Mouse (Mus musculus): ENCODE data around the gene Plekha8. TPM values are rescaled to one million over a fixed set of nuclear protein-coding genes. Genes with fewer than 3 reads are reported as not detected.

Gene Plekha8
- polyA plus RNA-seq, 1 experiment, result 10.1 TPM

Other genes starting within 250 kb of the Plekha8 start
- 10.8 and 27.1 TPM in 2 replicates for gene Wipf3, start 165.5 kb upstream of the Plekha8 start, polyA plus RNA-seq (2012; rRNA removed)
- gene Scrn1, start 28.6 kb upstream of the Plekha8 start, polyA plus RNA-seq (2012; rRNA removed), result 4.5 and 4.9 TPM in 2 replicates
- 11.3 and 15.4 TPM in 2 replicates for gene Fkbp14, start 2.2 kb downstream of the Plekha8 start, polyA plus RNA-seq (2012; rRNA removed)
- gene Mturn, start 86.5 kb downstream of the Plekha8 start, polyA plus RNA-seq (2012; rRNA removed), result 17.6 and 22.5 TPM in 2 replicates
- gene Znrf2, start 221.8 kb downstream of the Plekha8 start, polyA plus RNA-seq (2012; rRNA removed), result 13.0 TPM in 2 replicates

Data from gonadal fat pad, adult 2 months (tissue).